Mouse (Mus musculus) liver, embryonic 15.5 days (tissue): ENCODE measurements around the gene Akt2. TPM values are rescaled to one million over a fixed set of nuclear protein-coding genes. Genes with fewer than 3 reads are reported as not detected.

ENCODE experiments used
- polyA plus RNA-seq: library from polyadenylated mRNA; unstranded; fragments of >200 nt; fragmentation: Nextera tagmentation; extraction: Ambion mirVana; gene quantifications from 2 replicates; pipeline ENCODE4 v1.2.1, GENCODE M21; 2015

Akt2 gene
- polyA plus RNA-seq, 1 experiment from 2014 or later: 26.4 TPM

Other genes starting within 250 kb of the Akt2 start
- 16.4 and 18.6 TPM in 2 replicates for gene Shkbp1, start 235.5 kb upstream of the Akt2 start, polyA plus RNA-seq
- gene Gm20479, start 234.1 kb upstream of the Akt2 start, polyA plus RNA-seq: 0.28 TPM in 1 of 2 replicates, not detected in the other
- gene Sptbn4, start 143.9 kb upstream of the Akt2 start, polyA plus RNA-seq: 0.06 and 0.09 TPM in 2 replicates
- 920 and 1,009 TPM in 2 replicates for gene Blvrb, start 143.6 kb upstream of the Akt2 start, polyA plus RNA-seq
- 35.6 and 38.9 TPM in 2 replicates for gene Sertad3, start 117.8 kb upstream of the Akt2 start, polyA plus RNA-seq
- gene Sertad1, start 104.6 kb upstream of the Akt2 start, polyA plus RNA-seq: 28.2 and 29.6 TPM in 2 replicates
- 0.67 and 0.75 TPM in 2 replicates for gene Prx, start 92.2 kb upstream of the Akt2 start, polyA plus RNA-seq
- 0.10 and 0.16 TPM in 2 replicates for gene Hipk4, start 68.3 kb upstream of the Akt2 start, polyA plus RNA-seq
- gene Pld3, start 38.3 kb upstream of the Akt2 start, polyA plus RNA-seq: 76.3 and 93.4 TPM in 2 replicates
- gene 2310022A10Rik, start 38.3 kb upstream of the Akt2 start, polyA plus RNA-seq: 15.7 and 17.3 TPM in 2 replicates
- gene Ttc9b, start 62.4 kb downstream of the Akt2 start, polyA plus RNA-seq: 0.05 TPM in 1 of 2 replicates, not detected in the other
- 1.5 TPM in 2 replicates for gene Map3k10, start 83.0 kb downstream of the Akt2 start, polyA plus RNA-seq
- gene Zfp607b, start 97.8 kb downstream of the Akt2 start, polyA plus RNA-seq: 0.38 and 0.91 TPM in 2 replicates
- 4.8 and 5.0 TPM in 2 replicates for gene Zfp60, start 139.8 kb downstream of the Akt2 start, polyA plus RNA-seq
- 0.55 and 0.63 TPM in 2 replicates for gene Zfp626, start 215.6 kb downstream of the Akt2 start, polyA plus RNA-seq
- 1.5 and 1.6 TPM in 2 replicates for gene Zfp59, start 247.1 kb downstream of the Akt2 start, polyA plus RNA-seq